Mouse (Mus musculus): ENCODE measurements around the gene Pcna.

Gene Pcna

DNA sequence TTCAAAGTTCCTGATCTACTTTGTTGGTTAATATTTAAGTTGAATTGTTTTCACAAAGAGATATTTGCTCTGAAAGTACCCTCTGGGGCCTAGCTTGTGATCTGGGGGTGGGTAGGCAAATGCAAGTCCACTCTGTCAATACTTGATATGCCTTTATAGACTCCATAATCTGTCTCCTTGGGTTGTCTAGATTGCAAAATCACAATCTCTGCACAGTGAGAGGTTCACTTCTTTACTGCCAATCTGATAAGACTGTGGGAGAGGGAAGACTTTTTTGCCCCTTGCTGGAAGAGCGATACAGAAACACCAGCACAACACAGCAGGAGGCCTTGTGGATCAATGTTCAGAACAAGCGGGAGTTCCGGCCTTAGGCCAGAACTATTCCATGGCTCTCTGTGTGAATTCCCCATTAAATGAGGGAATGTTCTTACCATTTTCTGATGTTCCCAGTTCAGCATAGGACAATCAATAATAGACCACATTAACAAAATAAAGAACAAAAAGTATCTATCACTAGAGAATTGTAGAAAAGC lies 20.6 kb downstream of the Pcna start:
- DNase-seq = no peak

DNA sequence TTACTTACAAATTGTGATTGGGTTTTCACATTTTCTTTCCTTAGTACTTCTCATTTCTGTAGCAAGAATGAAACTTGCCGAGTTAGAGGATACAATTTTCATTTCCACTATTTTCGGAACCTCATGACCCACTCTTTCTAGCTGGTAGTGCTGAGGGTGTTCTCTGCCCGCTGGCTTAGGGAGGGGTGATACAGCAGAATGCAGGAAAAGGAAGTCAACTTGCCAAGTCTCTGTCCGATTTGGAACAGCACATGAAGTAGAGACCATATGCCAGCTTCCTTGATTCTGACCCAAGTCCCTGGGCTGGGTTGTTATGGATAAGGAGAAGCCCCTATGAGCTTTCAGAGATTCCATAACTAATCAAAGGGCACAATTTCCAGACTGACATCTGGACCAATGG lies 28.8 kb downstream of the Pcna start:
- no peak for DNase-seq

DNA sequence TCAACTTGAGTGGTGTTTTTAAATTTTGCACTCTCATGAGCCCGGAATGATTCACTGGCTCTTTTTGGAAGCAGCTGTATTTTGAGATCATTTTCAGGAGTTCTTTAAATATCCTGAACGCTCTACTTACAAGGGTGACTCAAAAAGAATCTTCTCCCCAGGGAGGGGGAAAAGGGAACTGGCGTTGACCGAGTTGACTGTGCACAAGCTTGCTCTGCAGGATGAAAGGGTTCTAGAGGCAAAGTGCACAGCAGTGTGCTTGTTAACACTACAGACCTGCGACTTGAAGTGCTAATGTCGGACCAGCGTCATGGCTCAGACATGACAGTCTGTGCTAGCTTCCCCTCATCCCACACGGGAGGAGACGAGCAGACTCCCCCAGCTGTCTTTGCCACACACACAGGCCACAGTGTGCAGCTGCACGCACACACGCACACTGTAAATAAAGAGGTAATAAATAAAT lies 31.5 kb downstream of the Pcna start:
- no peak for DNase-seq

DNA sequence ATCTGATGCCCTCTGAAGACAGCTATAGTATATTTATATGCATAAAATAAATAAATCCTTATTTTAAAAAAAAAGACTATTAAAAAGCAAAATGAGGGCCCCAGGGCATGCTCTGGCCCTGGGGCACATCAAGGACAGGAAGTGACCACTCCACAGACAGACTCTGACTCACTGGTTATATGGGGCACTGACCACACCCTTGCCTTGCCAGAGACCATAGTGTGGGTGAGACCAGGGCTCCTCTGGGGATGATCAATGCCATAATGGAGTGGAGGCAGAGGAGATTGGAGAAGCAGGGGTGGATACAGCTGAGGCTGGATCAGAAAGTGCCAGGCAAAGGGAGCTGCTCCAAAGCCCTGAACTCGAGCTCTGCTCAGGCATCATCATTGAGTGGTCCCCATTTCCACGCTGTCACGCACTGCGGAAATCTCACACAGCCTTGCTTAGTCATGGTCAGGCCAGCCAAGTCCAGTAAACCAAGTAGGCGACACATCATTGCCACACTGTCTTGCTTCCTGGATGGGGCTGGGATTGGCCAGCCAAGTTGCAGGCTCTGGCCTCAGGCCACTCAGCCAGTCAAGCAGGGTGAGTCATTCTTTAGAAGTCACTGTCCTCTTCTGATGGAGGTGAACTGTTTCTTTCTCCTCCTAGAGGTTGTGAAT lies 41.0 kb downstream of the Pcna start:
- no peak for DNase-seq

DNA sequence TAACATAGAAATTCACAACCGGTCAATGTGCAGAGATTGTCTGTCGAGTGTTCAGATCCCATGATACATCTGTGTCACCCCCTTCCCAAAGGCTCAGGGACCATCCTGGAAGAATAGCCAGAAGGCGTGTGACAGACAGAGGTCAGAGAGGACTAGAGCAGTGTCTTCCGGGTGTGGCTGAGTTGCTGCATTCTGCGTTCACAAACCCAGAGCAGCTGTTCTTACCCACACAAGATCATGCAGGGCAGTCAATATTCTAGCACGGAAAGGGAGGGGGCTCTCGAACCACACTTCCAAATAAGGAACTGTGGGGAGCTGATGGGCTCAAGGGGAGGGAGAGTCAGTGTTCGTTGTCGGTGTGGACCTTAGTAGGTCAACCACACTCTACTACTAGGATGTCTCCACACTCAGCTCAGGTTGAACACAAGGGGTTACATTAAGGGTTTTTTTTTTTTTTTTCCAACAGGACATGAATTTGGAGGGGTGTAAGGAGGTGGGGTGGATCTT lies 42.3 kb downstream of the Pcna start:
- DNase-seq = no peak

DNA sequence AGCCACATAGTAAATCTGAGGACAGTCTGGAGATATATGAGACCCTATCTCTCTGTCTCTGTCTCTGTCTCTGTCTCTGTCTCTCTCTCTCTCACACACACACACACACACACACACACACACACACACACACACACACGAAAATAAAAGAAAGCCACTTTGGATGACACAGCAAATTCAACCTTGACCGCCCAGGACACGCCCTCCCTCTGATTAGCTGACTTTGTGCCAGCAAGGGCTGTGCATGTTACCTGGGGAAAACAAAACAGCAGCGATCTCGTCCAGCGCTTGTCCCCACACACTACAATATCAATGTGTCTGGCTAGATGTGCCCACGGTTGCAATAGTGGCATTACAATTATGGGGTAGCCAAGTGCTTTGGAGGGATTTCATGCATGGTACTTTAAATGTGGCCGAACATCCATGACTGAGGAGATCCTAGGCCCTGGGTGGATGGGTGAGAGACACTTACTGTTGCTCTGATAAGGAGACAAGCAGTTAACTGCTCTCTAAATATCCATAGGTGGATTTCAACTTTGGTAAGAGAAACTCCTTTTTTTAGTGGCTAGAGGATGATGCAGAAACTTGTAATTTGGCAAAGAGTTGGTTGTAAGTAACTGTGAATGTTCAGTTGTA lies 44.8 kb downstream of the Pcna start:
- DNase-seq = no peak

DNA sequence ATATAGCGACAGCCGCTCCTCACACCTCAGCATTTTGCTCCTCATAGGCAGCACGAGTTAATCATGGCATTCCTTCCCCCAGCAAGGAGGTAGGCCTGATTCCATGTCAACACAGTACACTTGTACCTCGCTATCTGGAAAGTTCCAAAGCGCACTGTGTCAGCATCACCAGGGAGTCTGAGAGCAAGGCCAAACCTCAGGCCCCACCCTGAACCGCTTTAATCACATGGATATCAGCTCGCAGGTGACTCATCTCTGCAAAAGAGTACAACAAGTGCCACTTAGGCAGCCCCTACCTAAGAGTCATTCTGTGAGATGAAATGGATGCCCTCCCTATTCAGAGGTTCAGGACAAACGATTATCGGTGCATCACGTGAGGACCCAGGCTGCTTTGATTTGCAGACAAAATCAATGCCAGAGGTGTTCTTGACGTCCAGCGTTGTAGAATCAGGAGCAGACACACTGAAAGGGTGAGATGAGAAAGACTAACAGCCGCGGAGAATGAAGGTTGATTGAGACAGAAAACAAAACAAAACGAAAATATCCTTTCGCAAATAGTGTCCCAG lies 46.7 kb downstream of the Pcna start:
- no peak for DNase-seq

DNA sequence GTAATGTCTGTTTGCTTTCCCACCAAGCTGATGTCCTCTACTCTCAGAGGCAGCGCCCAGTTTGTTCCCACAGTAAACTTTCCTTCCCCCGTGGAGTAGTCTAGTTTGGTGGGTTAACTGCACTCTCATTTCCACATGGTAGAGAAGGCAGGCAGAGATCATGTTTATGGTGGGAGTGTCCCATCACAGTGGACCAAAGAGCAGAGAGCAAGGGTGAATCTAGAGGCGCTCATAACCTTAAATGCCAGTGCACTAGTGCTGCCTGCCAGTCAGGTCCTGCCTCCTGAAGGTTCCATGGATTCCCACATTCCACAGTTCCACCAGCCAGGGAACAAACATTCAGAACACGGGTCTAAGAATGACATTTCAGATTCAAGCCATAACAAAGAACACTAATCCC lies 47.6 kb downstream of the Pcna start:
- no peak for DNase-seq

DNA sequence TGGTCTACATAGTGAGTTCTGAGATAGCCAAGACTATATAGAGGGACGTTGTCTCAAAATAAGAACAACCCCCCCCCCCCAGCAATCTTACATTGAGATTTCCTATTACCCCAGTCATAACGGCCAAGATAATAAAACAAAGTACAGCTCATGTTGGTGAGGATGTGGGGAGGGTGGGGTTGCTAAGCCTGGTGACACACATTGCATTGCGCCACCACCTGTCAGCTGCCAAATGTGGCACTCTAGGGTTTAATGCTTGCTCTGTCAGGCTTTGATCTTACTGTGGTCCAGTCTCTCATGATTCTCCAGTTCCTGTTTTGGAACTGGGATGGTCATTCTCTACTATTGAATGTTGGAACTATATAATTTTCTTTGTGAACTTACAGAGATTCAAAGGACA lies 49.3 kb downstream of the Pcna start:
- DNase-seq = no peak

DNA sequence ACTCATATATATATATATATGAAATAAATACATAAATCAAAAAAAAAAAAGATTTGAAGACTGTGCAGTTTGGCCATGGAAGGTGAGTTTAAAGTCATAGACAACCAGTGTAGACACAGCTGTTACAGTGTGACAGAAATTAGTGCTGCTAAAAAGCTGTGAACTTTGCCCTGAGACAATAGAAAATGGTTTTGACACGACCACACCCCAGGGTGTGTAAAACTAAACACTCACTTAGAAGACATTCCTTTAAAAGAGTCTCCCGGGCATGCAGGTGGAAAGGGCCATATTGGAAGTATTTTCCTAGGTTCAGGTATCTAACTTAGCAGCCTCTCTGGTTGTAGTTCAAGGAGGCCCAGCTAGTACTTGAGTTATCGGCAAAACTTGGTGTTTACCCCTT lies 49.9 kb downstream of the Pcna start:
- DNase-seq = no peak
